Mouse (Mus musculus): Measurements from ENCODE around the gene Nckipsd. TPM values are rescaled to one million over a fixed set of nuclear protein-coding genes. Genes with fewer than 3 reads are reported as not detected.

The Nckipsd gene
- polyA plus RNA-seq, 1 experiment: 46.4 TPM

GRCm38 (mm10) chr9:108848419-108848818, 40.3 kb downstream of the Nckipsd start:
- no peak for DNase-seq (ENCODE audit: low read depth)

DNA sequence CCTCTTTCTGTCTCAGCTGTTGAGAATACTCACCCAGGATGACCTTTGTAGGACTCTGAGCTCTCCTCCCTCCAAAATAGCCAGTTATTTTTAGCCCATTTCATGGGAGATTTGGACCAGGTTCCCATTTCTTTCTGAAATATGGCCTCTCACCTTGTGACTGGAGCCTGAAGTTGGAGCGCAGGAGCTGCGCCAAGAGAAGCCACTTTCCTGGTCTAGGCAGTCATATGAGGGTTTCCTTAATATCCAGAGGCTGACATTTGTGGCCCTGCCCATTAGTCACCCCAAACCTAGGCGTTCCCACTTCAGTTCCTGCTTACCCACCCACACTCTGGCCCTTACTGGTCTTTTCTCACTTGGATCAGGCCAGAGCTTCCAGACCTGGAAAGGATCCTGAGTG, 44.8 kb downstream of the Nckipsd start, which contains the start of gene Slc26a6:
Slc26a6 (plus strand) TSS at position 308 of the 400 bp plus-strand sequence.
- no peak for DNase-seq (ENCODE audit: low read depth)

- DNase-seq (ENCODE audit: low read depth): peak; percentile 56
Observed at GRCm38 (mm10) chr9:108853635-108854240, 45.6 kb downstream of the Nckipsd start.

DNA sequence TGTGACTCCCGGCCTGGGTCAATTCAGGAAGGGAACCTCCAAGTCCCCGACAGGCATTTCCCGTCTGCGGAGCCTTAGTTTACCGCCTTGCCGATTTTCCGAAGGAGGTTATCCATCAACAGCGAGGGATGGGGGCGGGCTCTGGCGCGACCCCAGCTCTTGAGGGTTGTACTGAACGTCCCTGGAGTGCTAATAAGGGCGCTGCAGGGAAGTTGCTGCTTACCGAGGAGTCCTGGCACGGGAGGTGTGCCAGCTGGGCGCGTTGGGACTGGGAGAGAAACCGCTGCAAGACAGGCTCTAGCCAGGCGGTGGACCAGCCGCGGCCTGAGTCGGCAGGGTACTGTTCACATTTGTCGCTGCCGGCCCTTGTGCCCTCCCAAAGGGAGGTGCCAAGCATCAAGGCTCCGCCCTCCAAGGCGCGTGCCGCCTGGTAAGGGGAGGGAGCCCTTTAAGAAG, 46.1 kb downstream of the Nckipsd start:
- DNase-seq (ENCODE audit: low read depth): no peak

- DNase-seq (ENCODE audit: low read depth): no peak
Observed at GRCm38 (mm10) chr9:108855335-108855734, 47.2 kb downstream of the Nckipsd start.

DNA sequence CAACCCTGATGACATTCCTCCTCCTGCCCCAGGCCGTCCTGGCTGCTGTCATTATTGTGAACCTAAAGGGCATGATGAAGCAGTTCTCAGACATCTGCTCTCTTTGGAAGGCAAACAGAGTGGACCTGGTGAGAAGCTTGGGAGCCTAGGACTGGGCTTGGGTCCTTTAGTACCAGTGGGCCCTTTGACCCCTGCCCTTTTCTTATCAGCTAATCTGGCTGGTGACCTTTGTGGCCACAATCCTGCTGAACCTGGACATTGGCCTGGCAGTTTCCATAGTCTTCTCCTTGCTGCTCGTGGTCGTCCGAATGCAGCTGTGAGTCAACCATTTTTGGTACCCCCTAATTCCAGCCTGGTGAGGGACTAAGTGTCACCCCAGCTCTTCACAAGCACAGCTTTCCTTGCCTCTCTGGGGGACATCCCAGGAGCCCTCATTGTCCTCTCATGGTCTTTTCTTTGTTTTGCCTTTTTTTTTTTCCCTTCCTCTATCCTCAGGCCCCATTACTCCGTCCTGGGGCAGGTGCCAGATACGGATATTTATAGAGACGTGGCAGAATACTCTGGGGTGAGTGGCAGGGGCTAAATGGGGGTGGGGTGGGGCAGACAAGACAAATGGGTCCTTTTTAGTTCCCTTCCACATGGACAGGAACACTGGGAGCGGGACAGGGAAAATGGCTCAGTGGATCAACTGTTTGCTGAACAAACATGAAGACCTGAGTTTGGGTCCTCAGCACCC, 50.8 kb downstream of the Nckipsd start:
- DNase-seq (ENCODE audit: low read depth): no peak

Other genes with a start within 250 kb of the Nckipsd start
- gene Impdh2, start 248.1 kb upstream of the Nckipsd start, polyA plus RNA-seq (2012; rRNA removed): 79.5 and 90.1 TPM in 2 replicates
- gene Ndufaf3, start 240.9 kb upstream of the Nckipsd start, polyA plus RNA-seq (2012; rRNA removed): 49.3 and 63.1 TPM in 2 replicates
- gene Dalrd3, start 238.5 kb upstream of the Nckipsd start, polyA plus RNA-seq (2012; rRNA removed): 197 and 214 TPM in 2 replicates
- gene Wdr6, start 229.6 kb upstream of the Nckipsd start, polyA plus RNA-seq (2012; rRNA removed): 48.1 and 59.1 TPM in 2 replicates
- gene P4htm, start 210.7 kb upstream of the Nckipsd start, polyA plus RNA-seq (2012; rRNA removed): 9.5 and 11.4 TPM in 2 replicates
- 40.2 and 44.6 TPM in 2 replicates for gene Arih2, start 159.0 kb upstream of the Nckipsd start, polyA plus RNA-seq (2012; rRNA removed)
- gene Slc25a20, start 146.3 kb upstream of the Nckipsd start, polyA plus RNA-seq (2012; rRNA removed): 29.2 and 30.0 TPM in 2 replicates
- 18.3 and 18.9 TPM in 2 replicates for gene Prkar2a, start 119.1 kb upstream of the Nckipsd start, polyA plus RNA-seq (2012; rRNA removed)
- gene Ip6k2, start 24.6 kb upstream of the Nckipsd start, polyA plus RNA-seq (2012; rRNA removed): 261 and 273 TPM in 2 replicates
- gene Celsr3, start 18.0 kb downstream of the Nckipsd start, polyA plus RNA-seq (2012; rRNA removed): 1.0 and 1.1 TPM in 2 replicates
- 10.7 and 17.5 TPM in 2 replicates for gene Slc26a6, start 44.9 kb downstream of the Nckipsd start, polyA plus RNA-seq (2012; rRNA removed)
- gene Tmem89, start 106.3 kb downstream of the Nckipsd start, polyA plus RNA-seq (2012; rRNA removed): 0.69 and 0.98 TPM in 2 replicates
- gene Uqcrc1, start 128.3 kb downstream of the Nckipsd start, polyA plus RNA-seq (2012; rRNA removed): 396 and 468 TPM in 2 replicates
- gene Col7a1, start 145.2 kb downstream of the Nckipsd start, polyA plus RNA-seq (2012; rRNA removed): 17.9 and 18.8 TPM in 2 replicates
- 2.1 and 3.0 TPM in 2 replicates for gene Ucn2, start 177.6 kb downstream of the Nckipsd start, polyA plus RNA-seq (2012; rRNA removed)
- 43.8 and 48.3 TPM in 2 replicates for gene Pfkfb4, start 183.4 kb downstream of the Nckipsd start, polyA plus RNA-seq (2012; rRNA removed)
- 224 and 225 TPM in 2 replicates for gene Shisa5, start 230.2 kb downstream of the Nckipsd start, polyA plus RNA-seq (2012; rRNA removed)

Measured in gonadal fat pad, adult 2 months (tissue).